Mouse (Mus musculus) bone marrow macrophage, adult 2 months (primary cell): ENCODE data around the gene 9930022D16Rik.

Experiments
- CTCF ChIP-seq: IDR thresholded peaks from 2 replicates; pipeline ENCODE4 v1.5.1; 2012; ENCODE audit warnings: low read depth, mild to moderate bottlenecking, low read length, moderate library complexity
- POLR2A ChIP-seq: IDR thresholded peaks from 2 replicates; pipeline ENCODE4 v1.6.1; 2012; ENCODE audit warnings: mild to moderate bottlenecking, low read depth, low read length, borderline replicate concordance

DNA sequence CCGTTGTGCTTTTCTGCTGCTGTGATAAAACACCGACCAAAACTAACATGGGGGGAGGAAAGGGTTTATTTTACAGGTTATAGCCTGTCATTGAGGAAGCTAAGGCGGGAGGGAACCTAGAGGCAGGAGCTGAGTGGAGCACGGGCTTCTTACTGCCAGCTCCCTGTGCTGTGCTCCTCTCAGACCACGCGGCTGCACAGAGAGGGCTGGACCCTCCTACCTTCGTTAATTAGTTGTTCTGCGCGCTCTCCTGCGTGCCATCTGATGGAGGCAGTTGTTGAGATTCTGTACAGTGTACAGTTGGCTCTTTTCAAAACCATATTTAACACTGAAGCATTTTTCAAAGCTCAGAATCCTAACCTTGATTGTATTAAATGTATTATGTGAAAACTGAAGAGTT, 36.2 kb upstream of the 9930022D16Rik start:
- no peak for TF ChIP-seq POLR2A
- no peak for TF ChIP-seq CTCF
